ENCODE assay signal across 8 mouse cellular contexts in genomic region chr13:21995331-21995914, GRCm38 (mm10). TPM values are rescaled to one million over a fixed set of nuclear protein-coding genes. Genes with fewer than 3 reads are reported as not detected.
DNase-seq lines count a peak whose midpoint lies in the region; ATAC-seq and TF ChIP-seq lines count a peak whose summit lies in the region.

No protein-coding gene starts in this region.

- no peaks in the 10 kb centered on the region for H3K36me3 ChIP-seq in spleen, adult 2 months (ENCODE audit: control insufficient read depth, insufficient read depth, low read length)
- no peaks in the 10 kb centered on the region for H3K36me3 ChIP-seq in heart, embryonic 14.5 days (ENCODE audit: control insufficient read depth, insufficient read depth, low read length)

- peaks cover 4% of the 10 kb centered on the region; the same call in 1 of the 2 replicates for H3K4me1 ChIP-seq in spleen, adult 2 months (ENCODE audit: control insufficient read depth, insufficient read depth, insufficient read length)
- no peaks in the 10 kb centered on the region for H3K4me1 ChIP-seq in brown adipose tissue, adult 24 weeks (ENCODE audit: control insufficient read depth, insufficient read depth, insufficient read length, low read length)
- H3K4me1 ChIP-seq in heart, embryonic 14.5 days (ENCODE audit: control insufficient read depth in 2 of 2, insufficient read depth in 2 of 2, low read length in 2 of 2), result peaks cover 7 to 18% of the 10 kb centered on the region in 2 experiments; a peak in 3 of 4 replicates

- no peak for DNase-seq in spleen, adult 2 months (ENCODE audit: low read depth in 1 of 2, low spot score in 2 of 2)
- no peak for DNase-seq in spleen, postnatal 14 days (ENCODE audit: low spot score in 2 of 2)
- DNase-seq in liver, result peak; percentile 46
- peak; percentile 60 for DNase-seq in naive thymus-derived CD4-positive, alpha-beta T cell, adult 2 months (ENCODE audit: low read depth)
- no peak for DNase-seq in urinary bladder, adult 2 months (ENCODE audit: low spot score)
- DNase-seq in left cerebral cortex, adult 9 months (ENCODE audit: low spot score in 2 of 2), result no peak

- H3K9me3 ChIP-seq in heart, embryonic 14.5 days (ENCODE audit: control insufficient read depth, low read length), result peaks cover 7% of the 10 kb centered on the region; the same call in 1 of the 2 replicates

- TF ChIP-seq POLR2A in spleen, adult 2 months (IDR thresholded peaks at IDR 0.05; ENCODE audit: low read depth, low read length), result no peak

- peak overlapping the region; percentile 29; the same call in 1 of the 2 replicates for H3K4me3 ChIP-seq in spleen, adult 2 months (ENCODE audit: extremely low read depth, insufficient read depth, insufficient read length)
- H3K4me3 ChIP-seq in brown adipose tissue, adult 24 weeks (ENCODE audit: insufficient read depth, low read depth, low read length), result peak overlapping the region; percentile 32
- H3K4me3 ChIP-seq in heart, embryonic 14.5 days (ENCODE audit: control insufficient read depth in 1 of 2, insufficient read depth in 1 of 2, low read depth in 1 of 2, low read length in 2 of 2), result peak overlapping the region; percentile 41 to 49

- peak overlapping the region; percentile 77 for H3K4me2 ChIP-seq in heart, embryonic 14.5 days (ENCODE audit: low read length)

- ATAC-seq in heart, embryonic 14.5 days (ENCODE audit: insufficient number of reproducible peaks, insufficient read depth, low FRiP score, low read depth), result peak; percentile 66; the same call in 1 of the 2 replicates

- no peak overlapping the region for H3K27ac ChIP-seq in spleen, adult 2 months (ENCODE audit: insufficient read depth, low read length)
- no peak overlapping the region for H3K27ac ChIP-seq in brown adipose tissue, adult 24 weeks (replicated peaks; ENCODE audit: low read depth, low read length)
- no peak overlapping the region for H3K27ac ChIP-seq in heart, embryonic 14.5 days (replicated peaks in 1 of 2; ENCODE audit: control insufficient read depth in 1 of 2, insufficient read depth in 1 of 2, low read depth in 2 of 2, low read length in 2 of 2)

- H3K9ac ChIP-seq in heart, embryonic 14.5 days (ENCODE audit: low read length), result peak overlapping the region; percentile 63

- whole genome bisulfite sequencing in spleen, adult 2 months, result 1% methylated on average over 21 of the region's 21 CpGs
- WGBS in heart, embryonic 14.5 days, result under 1% methylated on average over 21 of the region's 21 CpGs

- TF ChIP-seq CTCF in spleen, adult 2 months (IDR thresholded peaks at IDR 0.05; ENCODE audit: extremely low read depth, insufficient read depth, insufficient read length, insufficient replicate concordance), result no peak

- peaks cover 12% of the 10 kb centered on the region for H3K27me3 ChIP-seq in spleen, adult 2 months (ENCODE audit: control insufficient read depth, insufficient read depth, low read length)
- peaks cover 43% of the 10 kb centered on the region for H3K27me3 ChIP-seq in heart, embryonic 14.5 days (ENCODE audit: control insufficient read depth, insufficient read depth, low read length)

RNA-seq across cellular contexts. Expression of gene Prss16, which starts 14.1 kb away (rescaled TPM):
- polyA plus RNA-seq in spleen, adult 2 months (2012; rRNA removed), result 0.99 and 1.1 TPM in 2 replicates
- not detected in 2 replicates for polyA plus RNA-seq in brown adipose tissue, adult 24 weeks (2012; ENCODE audit: insufficient read depth, insufficient read length, missing spikeins)
- 0.88 TPM in 1 of 2 replicates, not detected in the other for polyA plus RNA-seq in heart, embryonic 14.5 days (2014; fragmentation: Nextera tagmentation; extraction: Ambion mirVana)
- polyA plus RNA-seq in urinary bladder, adult 2 months (2012; rRNA removed), result 0.52 and 0.73 TPM in 2 replicates

RNA-seq across cellular contexts. Expression of gene Pom121l2, which starts 14.4 kb away (rescaled TPM):
- not detected in 2 replicates for polyA plus RNA-seq in spleen, adult 2 months (2012; rRNA removed)
- not detected in 2 replicates for polyA plus RNA-seq in brown adipose tissue, adult 24 weeks (2012; ENCODE audit: insufficient read depth, insufficient read length, missing spikeins)
- not detected in 2 replicates for polyA plus RNA-seq in heart, embryonic 14.5 days (2014; fragmentation: Nextera tagmentation; extraction: Ambion mirVana)
- polyA plus RNA-seq in urinary bladder, adult 2 months (2012; rRNA removed), result not detected in 2 replicates

RNA-seq across cellular contexts. Expression of gene Hist1h2ah, which starts 39.9 kb away (rescaled TPM):
- polyA plus RNA-seq in spleen, adult 2 months (2012; rRNA removed), result 51.3 and 149 TPM in 2 replicates
- polyA plus RNA-seq in brown adipose tissue, adult 24 weeks (2012; ENCODE audit: insufficient read depth, insufficient read length, missing spikeins), result not detected in 2 replicates
- 2.9 and 6.8 TPM in 2 replicates for polyA plus RNA-seq in heart, embryonic 14.5 days (2014; fragmentation: Nextera tagmentation; extraction: Ambion mirVana)
- 0.46 TPM in 1 of 2 replicates, not detected in the other for polyA plus RNA-seq in urinary bladder, adult 2 months (2012; rRNA removed)

RNA-seq across cellular contexts. Expression of gene Hist1h2bk, which starts 40.2 kb away (rescaled TPM):
- 30.0 and 45.9 TPM in 2 replicates for polyA plus RNA-seq in spleen, adult 2 months (2012; rRNA removed)
- not detected in 2 replicates for polyA plus RNA-seq in brown adipose tissue, adult 24 weeks (2012; ENCODE audit: insufficient read depth, insufficient read length, missing spikeins)
- polyA plus RNA-seq in heart, embryonic 14.5 days (2014; fragmentation: Nextera tagmentation; extraction: Ambion mirVana), result 1.9 and 2.3 TPM in 2 replicates
- polyA plus RNA-seq in urinary bladder, adult 2 months (2012; rRNA removed), result 0.18 and 0.74 TPM in 2 replicates

RNA-seq across cellular contexts. Expression of gene Hist1h4i, which starts 45.7 kb away (rescaled TPM):
- 14.7 and 15.7 TPM in 2 replicates for polyA plus RNA-seq in spleen, adult 2 months (2012; rRNA removed)
- polyA plus RNA-seq in brown adipose tissue, adult 24 weeks (2012; ENCODE audit: insufficient read depth, insufficient read length, missing spikeins), result 1.9 and 6.6 TPM in 2 replicates
- polyA plus RNA-seq in heart, embryonic 14.5 days (2014; fragmentation: Nextera tagmentation; extraction: Ambion mirVana), result 8.1 and 9.3 TPM in 2 replicates
- 3.2 and 4.3 TPM in 2 replicates for polyA plus RNA-seq in urinary bladder, adult 2 months (2012; rRNA removed)

Comparison
In these comparisons a context has a peak if more than half of its experiments do, and no peak if none do; other contexts are left out.
1. DNase-seq: peak in liver (single experiment) and naive thymus-derived CD4-positive, alpha-beta T cell, adult 2 months (single experiment); none in spleen, adult 2 months (0 of 2), spleen, postnatal 14 days (0 of 2), urinary bladder, adult 2 months (single experiment) and left cerebral cortex, adult 9 months (0 of 2).
2. Peak in every context shown above with its lines, with median percentiles within 50 percentile points of each other: H3K4me3 ChIP-seq.